Mouse (Mus musculus) limb, embryonic 14.5 days (tissue): Measurements from ENCODE around the gene Gabrg1. TPM values are rescaled to one million over a fixed set of nuclear protein-coding genes. Genes with fewer than 3 reads are reported as not detected.

ENCODE experiments used
- ATAC-seq: fragments of 200-750 bp; cut with Nextera tagmentation; 2 replicates; pipeline ENCODE4 v1.8.0; 2017; ENCODE audit warnings: low read depth, moderate number of reproducible peaks, moderate TSS enrichment; ENCODE audit not compliant: low FRiP score
- DNase-seq: peaks from one replicate; pipeline ENCODE4 v3.0.0-alpha.2; 2015; ENCODE audit warnings: low spot score
- H3K27ac ChIP-seq: fragments of 300-500 bp; sonication (generic); replicated peaks from 2 replicates; pipeline ENCODE4 v1.5.1; 2014; ENCODE audit warnings: low read depth, mild to moderate bottlenecking, low read length, moderate library complexity, mixed read lengths
- H3K27me3 ChIP-seq: fragments of 300-500 bp; sonication (generic); 2 replicates; pipeline ENCODE4 v1.6.1; 2014; ENCODE audit warnings: low read length, mixed read lengths; ENCODE audit not compliant: control insufficient read depth, insufficient read depth
- H3K36me3 ChIP-seq: fragments of 300-500 bp; sonication (generic); 2 replicates; pipeline ENCODE4 v1.6.1; 2014; ENCODE audit warnings: mild to moderate bottlenecking, low read length, moderate library complexity, mixed read lengths; ENCODE audit not compliant: control insufficient read depth, insufficient read depth
- H3K4me1 ChIP-seq: fragments of 300-500 bp; sonication (generic); 2 replicates; pipeline ENCODE4 v1.6.1; 2014; ENCODE audit warnings: antibody characterized with exemption, low read length, mixed read lengths; ENCODE audit not compliant: control insufficient read depth, insufficient read depth
- H3K4me2 ChIP-seq: fragments of 300-500 bp; sonication (generic); replicated peaks from 2 replicates; pipeline ENCODE4 v1.6.1; 2014; ENCODE audit warnings: low read depth, mild to moderate bottlenecking, low read length, moderate library complexity; ENCODE audit not compliant: severe bottlenecking
- H3K4me3 ChIP-seq: fragments of 300-500 bp; sonication (generic); replicated peaks from 2 replicates; pipeline ENCODE4 v1.5.1; 2014; ENCODE audit warnings: low read length
- H3K9ac ChIP-seq: fragments of 300-500 bp; sonication (generic); 2 replicates; pipeline ENCODE4 v1.6.1; 2014; ENCODE audit warnings: mild to moderate bottlenecking, low read depth, low read length, moderate library complexity; ENCODE audit not compliant: severe bottlenecking
- H3K9me3 ChIP-seq: fragments of 300-500 bp; sonication (generic); 2 replicates; pipeline ENCODE4 v1.6.1; 2016; ENCODE audit warnings: low read length; ENCODE audit not compliant: control insufficient read depth
- POLR2A ChIP-seq: fragments of 200-500 bp; IDR thresholded peaks from 2 replicates; pipeline ENCODE4 v1.8.0; 2012; ENCODE audit warnings: inconsistent platforms, mild to moderate bottlenecking, moderate library complexity, borderline replicate concordance; ENCODE audit not compliant: insufficient read depth, insufficient read length; ENCODE audit errors: extremely low read depth
- WGBS: fragments of 180-500 bp; shearing (Covaris S2); extraction: QIAGEN DNeasy Blood & Tissue Kit; methylation state at CpG from one replicate; pipeline ENCODE4 v1.1.7; 2014; 5-methylcytosine and 5-hydroxymethylcytosine counted together
- polyA plus RNA-seq, 2 experiments: library from polyadenylated mRNA; depleted of rRNA in 1 of 2; stranded (reverse) in 1 of 2; unstranded in 1 of 2; fragments of >200 nt; fragmentation: Nextera tagmentation in 1 of 2; extraction: Ambion mirVana in 1 of 2; gene quantifications; 2 replicates each; pipeline versions ENCODE4 v1.2.1 to v1.2.3; 2012 to 2014

Gene Gabrg1
- polyA plus RNA-seq, 2 experiments: 0.01 TPM; not detected in 1

DNA sequence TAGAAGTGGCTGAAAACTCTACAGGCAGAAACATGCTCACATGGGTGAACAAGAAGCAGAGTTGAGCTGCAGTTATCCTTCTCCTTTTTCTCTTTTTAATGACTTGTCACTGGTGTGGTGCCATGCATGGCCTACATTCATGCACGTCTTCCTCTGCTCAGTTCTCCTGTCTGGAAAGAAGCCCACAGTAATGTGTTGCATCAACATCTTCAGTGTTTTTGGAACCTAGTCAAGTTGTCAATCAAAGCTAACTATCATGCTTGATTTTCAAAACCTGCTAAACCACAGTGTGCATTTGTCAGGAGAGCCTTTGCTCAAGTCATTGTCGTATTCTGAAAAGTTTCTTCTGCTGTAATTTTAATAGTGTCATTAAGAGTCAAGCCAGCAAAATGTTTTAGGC is 106.3 kb downstream of the Gabrg1 start:
- no peak overlapping the region for H3K4me3 ChIP-seq
- no peaks in the 10 kb centered on the region for H3K27me3 ChIP-seq
- H3K4me1 ChIP-seq: no peaks in the 10 kb centered on the region
- H3K4me2 ChIP-seq: no peak overlapping the region
- no peak for ATAC-seq
- no peaks in the 10 kb centered on the region for H3K36me3 ChIP-seq
- no peaks in the 10 kb centered on the region for H3K9me3 ChIP-seq
- no peak for TF ChIP-seq POLR2A
- H3K27ac ChIP-seq: no peak overlapping the region
- 86% methylated on average over 2 of the region's 2 CpGs for WGBS
- H3K9ac ChIP-seq: no peak overlapping the region
- DNase-seq: no peak

DNA sequence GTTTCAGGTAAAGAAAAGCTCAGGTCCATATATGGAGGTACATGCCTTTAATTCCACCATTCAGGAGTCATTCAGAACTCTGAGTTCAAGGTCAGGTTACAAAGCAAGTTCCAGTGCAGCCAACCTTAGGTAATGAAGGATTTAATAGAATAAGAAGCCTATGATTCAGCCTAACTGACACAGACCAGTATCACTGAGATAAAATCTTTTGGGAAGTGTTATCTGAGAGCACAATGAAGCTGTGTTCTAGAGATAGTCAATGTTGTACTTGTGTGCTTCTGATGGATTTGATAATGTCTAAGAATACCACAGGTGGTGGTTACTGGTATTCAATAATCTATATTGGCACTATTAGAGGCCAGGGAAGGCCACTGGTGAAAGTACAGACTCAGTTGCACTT is 138.1 kb downstream of the Gabrg1 start:
- TF ChIP-seq POLR2A: no peak
- Histone ChIP-seq H3K4me1 (no peaks in the 10 kb centered on the region), H3K4me3 (no peak overlapping the region), H3K36me3 (no peaks in the 10 kb centered on the region), H3K4me2 (no peak overlapping the region), H3K27ac (no peak overlapping the region), H3K9me3 (no peaks in the 10 kb centered on the region), H3K27me3 (no peaks in the 10 kb centered on the region), H3K9ac (no peak overlapping the region)
- no peak for ATAC-seq
- DNase-seq: no peak
